Mouse (Mus musculus) CH12.LX (cell line): ENCODE measurements at regions not wholly inside any gene's neighbourhood (a gene's known extent, or its start where the extent isn't known, plus 50 kb on each side); places are given as distances from the start of the nearest gene placed in this dataset.

ENCODE experiments used
- DNase-seq: peaks from one replicate; pipeline ENCODE4 v3.0.0-alpha.2; 2013; ENCODE audit errors: extremely low read depth
- H3K27ac ChIP-seq: 2 replicates; pipeline ENCODE4 v1.5.1; 2012; ENCODE audit warnings: low read depth, mild to moderate bottlenecking, control low read depth, moderate library complexity; ENCODE audit not compliant: insufficient read depth
- H3K27me3 ChIP-seq: replicated peaks from 2 replicates; pipeline ENCODE3; 2012; ENCODE audit warnings: inconsistent platforms
- H3K36me3 ChIP-seq, 2 experiments: replicated peaks in 1 of 2; 2 replicates each; pipeline versions ENCODE3 to v1.6.1; 2012; ENCODE audit warnings: inconsistent platforms in 1 of 2, low read length in 1 of 2, mild to moderate bottlenecking in 1 of 2, mixed read lengths in 1 of 2, moderate library complexity in 1 of 2; ENCODE audit not compliant: control insufficient read depth in 1 of 2, insufficient read depth in 1 of 2
- H3K4me1 ChIP-seq, 2 experiments: 2 replicates each; pipeline ENCODE4 v1.6.1; 2012; ENCODE audit warnings: inconsistent platforms in 1 of 2, moderate library complexity in 1 of 2; ENCODE audit not compliant: insufficient read depth in 2 of 2, control insufficient read depth in 1 of 2
- H3K4me2 ChIP-seq: 2 replicates; pipeline ENCODE4 v1.6.1; 2012; ENCODE audit warnings: low read depth, mild to moderate bottlenecking, control low read depth; ENCODE audit not compliant: poor library complexity, insufficient read depth, severe bottlenecking
- H3K4me3 ChIP-seq, 3 experiments: fragments of 150-350 bp in 1 of 3; sonication (generic) in 1 of 3; replicated peaks in 1 of 3; 2 replicates each; pipeline versions ENCODE3 to v1.5.1; 2011 to 2012; ENCODE audit warnings: low read depth in 2 of 3, low read length in 2 of 3, mild to moderate bottlenecking in 2 of 3, moderate library complexity in 2 of 3, control low read depth in 1 of 3, improper control_type of control experiment in 1 of 3, inconsistent platforms in 1 of 3, mixed read lengths in 1 of 3; ENCODE audit not compliant: poor library complexity in 1 of 3
- H3K79me2 ChIP-seq: replicated peaks from 2 replicates; pipeline ENCODE4 v1.6.1; 2012; ENCODE audit warnings: mild to moderate bottlenecking, moderate library complexity; ENCODE audit not compliant: control insufficient read depth, poor library complexity, insufficient read depth, severe bottlenecking; ENCODE audit errors: extremely low read depth
- H3K9ac ChIP-seq: 2 replicates; pipeline ENCODE4 v1.6.1; 2012; ENCODE audit warnings: low read depth, mild to moderate bottlenecking, control low read depth, moderate library complexity; ENCODE audit not compliant: insufficient read depth
- H3K9me3 ChIP-seq: replicated peaks from 2 replicates; pipeline ENCODE3; 2012; ENCODE audit warnings: low read length, inconsistent platforms, mixed read lengths
- BHLHE40 ChIP-seq: IDR thresholded peaks from 2 replicates; pipeline ENCODE4 v1.6.1; 2011; ENCODE audit warnings: mild to moderate bottlenecking, low read depth, low read length, improper control_type of control experiment
- ELF1 ChIP-seq: IDR thresholded peaks from 2 replicates; pipeline ENCODE4 v1.6.1; 2014; ENCODE audit warnings: low read depth, mild to moderate bottlenecking, inconsistent platforms, low read length, improper control_type of control experiment
- JUN ChIP-seq: IDR thresholded peaks from 2 replicates; pipeline ENCODE4 v1.6.1; 2011; ENCODE audit warnings: low read depth, mild to moderate bottlenecking, low read length, improper control_type of control experiment, moderate library complexity; ENCODE audit not compliant: insufficient read depth
- JUND ChIP-seq: conservative IDR thresholded peaks from 2 replicates; pipeline ENCODE4 v1.6.1; 2011; ENCODE audit warnings: low read depth, low read length, improper control_type of control experiment
- MAX ChIP-seq: IDR thresholded peaks from 2 replicates; pipeline ENCODE4 v1.6.1; 2011; ENCODE audit warnings: low read length, improper control_type of control experiment
- MAZ ChIP-seq: IDR thresholded peaks from 2 replicates; pipeline ENCODE4 v1.6.1; 2012; ENCODE audit warnings: low read depth, mild to moderate bottlenecking, inconsistent platforms, low read length, improper control_type of control experiment, moderate library complexity
- MYC ChIP-seq: IDR thresholded peaks from 2 replicates; pipeline ENCODE4 v1.6.1; 2011; ENCODE audit warnings: low read depth, mild to moderate bottlenecking, improper control_type of control experiment, low read length
- PAX5 ChIP-seq: IDR thresholded peaks from 2 replicates; pipeline ENCODE4 v1.6.1; 2012; ENCODE audit warnings: low read length, inconsistent platforms, mixed read lengths
- POLR2AphosphoS2 ChIP-seq: IDR thresholded peaks from 2 replicates; pipeline ENCODE4 v1.6.1; 2011; ENCODE audit warnings: low read depth, low read length, improper control_type of control experiment
- RAD21 ChIP-seq: IDR thresholded peaks from 2 replicates; pipeline ENCODE4 v1.6.1; 2011; ENCODE audit warnings: low read depth, mild to moderate bottlenecking, low read length, improper control_type of control experiment, moderate library complexity
- RCOR1 ChIP-seq: conservative IDR thresholded peaks from 2 replicates; pipeline ENCODE4 v1.6.1; 2012; ENCODE audit warnings: low read depth, mild to moderate bottlenecking, inconsistent platforms, low read length, improper control_type of control experiment
- UBTF ChIP-seq: IDR thresholded peaks from 2 replicates; pipeline ENCODE4 v1.6.1; 2012; ENCODE audit warnings: low read depth, mild to moderate bottlenecking, inconsistent platforms, low read length, improper control_type of control experiment, moderate library complexity
- USF1 ChIP-seq: IDR thresholded peaks from 2 replicates; pipeline ENCODE4 v1.6.1; 2014; ENCODE audit warnings: low read depth, mild to moderate bottlenecking, inconsistent platforms, low read length, improper control_type of control experiment
- USF2 ChIP-seq: conservative IDR thresholded peaks from 2 replicates; pipeline ENCODE4 v1.6.1; 2011; ENCODE audit warnings: low read depth, low read length, improper control_type of control experiment
- ZMIZ1 ChIP-seq: IDR thresholded peaks from 2 replicates; pipeline ENCODE4 v1.6.1; 2012; ENCODE audit warnings: low read depth, mild to moderate bottlenecking, inconsistent platforms, low read length, improper control_type of control experiment
- dilution Hi-C: fragments of 300-500 bp; cut with MboI; formaldehyde crosslinking; loops from 2 replicates; pipeline ENCODE4 v1.14.3; 2020; ENCODE audit warnings: low sequenced_read_pairs; ENCODE audit not compliant: extremely low pct_unique_long_range_greater_than_20kb, extremely low pct_ligation_motif_present
- in situ Hi-C: fragments of 300-500 bp; cut with MboI; formaldehyde crosslinking; loops from 3 replicates; pipeline ENCODE4 v1.14.3; 2019; ENCODE audit warnings: low sequenced_read_pairs, low pct_ligation_motif_present, low pct_unique_long_range_greater_than_20kb, mixed read lengths

DNA sequence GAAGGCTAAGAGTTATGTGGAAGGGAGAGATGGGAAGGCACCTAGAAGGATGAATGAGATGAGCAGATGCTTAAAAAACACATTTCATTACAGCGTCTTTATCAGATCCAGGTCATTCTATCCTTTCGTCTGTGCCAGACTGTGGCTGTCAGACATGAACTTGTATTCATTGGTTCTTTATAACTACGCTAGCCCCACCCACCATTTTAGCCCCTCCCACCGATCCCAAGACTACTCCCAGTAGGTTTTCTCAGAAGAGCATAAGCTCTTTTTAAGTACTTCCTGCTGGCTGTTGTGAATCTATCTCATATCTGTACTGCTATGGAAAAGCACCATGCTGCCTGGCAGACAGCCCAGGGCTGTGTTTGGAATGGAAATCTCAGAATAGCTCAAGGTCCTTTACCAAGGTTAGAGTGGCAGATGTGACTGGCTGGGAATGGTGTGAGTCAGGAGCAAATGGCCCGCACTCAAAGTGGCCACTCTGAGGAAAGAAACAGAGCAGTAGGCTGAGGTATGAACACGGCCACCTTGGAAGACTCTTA is 121.1 kb upstream of the Gls start:
- dilution Hi-C loops, result no loop called here

DNA sequence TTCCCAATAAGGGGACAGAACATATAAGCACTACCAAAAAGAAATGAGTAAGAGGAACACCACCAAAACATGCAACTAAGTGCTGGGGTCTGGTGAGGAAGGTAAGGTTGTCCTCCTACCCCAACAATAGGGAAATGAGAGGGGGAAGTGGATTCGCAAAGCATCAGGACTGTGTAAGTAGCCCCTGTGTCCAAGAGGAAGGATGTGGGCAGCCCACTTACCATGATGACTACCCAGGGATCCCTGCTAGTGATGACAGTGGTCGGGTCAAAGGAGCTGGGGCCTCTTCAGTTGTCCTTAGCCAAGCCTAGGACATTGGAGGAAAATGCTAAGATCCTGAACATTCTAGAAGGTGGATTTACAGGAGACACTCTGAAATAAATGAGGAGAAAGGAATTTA is 109.1 kb upstream of the Gls start:
- Histone ChIP-seq H3K4me1 (peaks cover 0 to 4% of the 10 kb centered on the region in 2 experiments; a peak in 3 of 4 replicates), H3K79me2 (no peaks in the 10 kb centered on the region), H3K27ac (no peak overlapping the region), H3K27me3 (no peaks in the 10 kb centered on the region), H3K4me2 (no peak overlapping the region), H3K36me3 (no peaks in the 10 kb centered on the region), H3K9ac (no peak overlapping the region), H3K9me3 (no peaks in the 10 kb centered on the region), H3K4me3 (no peak overlapping the region)
- TF ChIP-seq JUND (no peak), ZMIZ1 (no peak), RAD21 (no peak), RCOR1 (no peak), USF1 (no peak), MAZ (no peak), ELF1 (no peak), BHLHE40 (no peak), USF2 (no peak), UBTF (no peak)
- in situ Hi-C loops (no loop called here), dilution Hi-C loops (no loop called here)
- DNase-seq, result no peak

More for the DNA sequence above, 121.1 kb upstream of the Gls start:
- Histone ChIP-seq H3K36me3 (no peaks in the 10 kb centered on the region), H3K4me3 (no peak overlapping the region), H3K9ac (no peak overlapping the region), H3K4me1 (peaks cover 0 to 5% of the 10 kb centered on the region in 2 experiments; a peak in 2 of 4 replicates), H3K9me3 (no peaks in the 10 kb centered on the region), H3K79me2 (no peaks in the 10 kb centered on the region), H3K4me2 (no peak overlapping the region)
- in situ Hi-C loops, result no loop called here
- no peak for DNase-seq
- no peak for TF ChIP-seq MAX
- no peak for TF ChIP-seq PAX5
- TF ChIP-seq JUN, result no peak
- no peak for TF ChIP-seq RCOR1
- TF ChIP-seq, all 38 proteins: peak for 0
- H3K27ac ChIP-seq, result no peak overlapping the region
- H3K27me3 ChIP-seq, result no peaks in the 10 kb centered on the region

DNA sequence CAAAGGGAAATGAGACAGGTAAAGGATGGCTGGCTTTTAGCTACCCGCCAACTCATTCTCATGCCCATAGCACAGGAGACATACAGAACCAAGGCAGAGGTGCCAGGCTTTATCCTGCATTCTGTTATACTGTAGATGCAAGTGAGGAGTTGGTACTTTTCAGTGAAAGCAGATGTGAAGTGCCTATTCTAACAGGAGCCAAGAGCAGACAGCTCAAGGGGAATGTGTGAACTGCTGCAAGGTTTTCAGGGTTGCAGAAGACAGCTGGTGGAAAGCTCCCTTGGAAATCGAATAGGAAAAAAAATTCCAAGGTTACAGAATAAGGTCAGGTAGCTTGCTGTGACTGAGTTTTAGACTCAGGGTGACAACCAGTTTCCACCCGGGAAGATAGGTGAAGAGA is 105.7 kb upstream of the Gls start:
- H3K4me2 ChIP-seq, result no peak overlapping the region
- H3K36me3 ChIP-seq, result no peaks in the 10 kb centered on the region
- H3K9me3 ChIP-seq, result no peaks in the 10 kb centered on the region
- no peak overlapping the region for H3K9ac ChIP-seq
- H3K4me3 ChIP-seq, result no peak overlapping the region
- dilution Hi-C loops, result no loop called here
- H3K27me3 ChIP-seq, result no peaks in the 10 kb centered on the region
- TF ChIP-seq MYC, result no peak
- TF ChIP-seq POLR2AphosphoS2, result no peak
- no peak for TF ChIP-seq MAZ
- no peaks in the 10 kb centered on the region for H3K79me2 ChIP-seq
- DNase-seq, result no peak
- H3K4me1 ChIP-seq, result peaks cover 0 to 4% of the 10 kb centered on the region in 2 experiments; a peak in 3 of 4 replicates
- no peak overlapping the region for H3K27ac ChIP-seq
- in situ Hi-C loops, result no loop called here
